Mouse (Mus musculus): ENCODE results near the gene Sox5.

DNA sequence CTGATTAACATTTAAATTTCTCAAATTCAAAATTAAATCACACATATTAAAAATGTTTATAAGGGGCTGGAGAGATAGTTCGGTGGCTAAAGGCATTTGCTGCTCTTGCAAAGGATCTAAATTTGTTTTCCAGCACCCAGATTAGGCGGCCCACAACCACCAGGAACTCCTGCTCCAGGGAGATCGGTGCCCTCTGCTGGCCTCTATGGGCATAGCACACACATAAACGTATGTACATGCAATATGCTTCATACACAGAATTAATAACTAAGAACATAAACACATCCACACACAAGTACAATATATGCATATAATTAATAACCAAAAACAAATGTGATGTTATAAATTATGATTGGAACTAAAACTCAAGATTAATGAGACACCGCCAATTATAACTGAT is 283.6 kb downstream of the Sox5 start:
- TF ChIP-seq CTCF (IDR thresholded peaks at IDR 0.05; ENCODE audit: low read depth): no peak
- no peak for TF ChIP-seq EP300 (IDR thresholded peaks at IDR 0.05; ENCODE audit: low read depth)

Measured in heart, postnatal 0 days (tissue).